ENCODE assay signal across 8 mouse cellular contexts in genomic region chr9:32591732-32592582, GRCm38 (mm10). TPM values are rescaled to one million over a fixed set of nuclear protein-coding genes. Genes with fewer than 3 reads are reported as not detected.
DNase-seq lines count a peak whose midpoint lies in the region.

No protein-coding gene starts in this region.

- DNase-seq in adrenal gland, adult 18-20 months (ENCODE audit: low spot score in 2 of 2), result peak; percentile 53 to 58
- DNase-seq in embryo, embryonic 10 days (ENCODE audit: low spot score), result peak; percentile 96
- peak; percentile 27 to 48 for DNase-seq in gastrocnemius, adult 8-10 months (ENCODE audit: low spot score in 2 of 2)
- peak; percentile 95 for DNase-seq in hindlimb bud, embryonic 11.5 days (ENCODE audit: extremely low spot score, low read depth, low spot score)
- peak; percentile 59 to 67 for DNase-seq in left cerebral cortex, adult 18-20 months (ENCODE audit: low spot score in 2 of 2)
- DNase-seq in lung, postnatal 36 days, result peak; percentile 88
- DNase-seq in retina, postnatal 1 day, result peak; percentile 92
- peak; percentile 47 to 73 for DNase-seq in urinary bladder, postnatal 36 days (ENCODE audit: low spot score in 2 of 2)

RNA-seq across cellular contexts. Expression of gene Ets1, which starts 44.1 kb away (rescaled TPM):
- total RNA-seq in adrenal gland, adult 18-20 months (2021), result 10 to 100 TPM; 22.2 to 24.6 TPM
- 10 to 100 TPM in 1 of 4 experiments, 1 to 10 TPM in 3; 7.8 to 12.6 (median 9.5) TPM for total RNA-seq in gastrocnemius, adult 8-10 months (2022)
- total RNA-seq in left cerebral cortex, adult 18-20 months (2021), result 1 to 10 TPM; 8.7 to 9.8 TPM

RNA-seq across cellular contexts. Expression of gene Fli1, which starts 49.3 kb away (rescaled TPM):
- total RNA-seq in adrenal gland, adult 18-20 months (2021), result 10 to 100 TPM; 11.0 to 14.6 TPM
- total RNA-seq in gastrocnemius, adult 8-10 months (2022), result 1 to 10 TPM; 4.3 to 9.0 (median 5.6) TPM
- 1 to 10 TPM; 5.8 to 6.4 TPM for total RNA-seq in left cerebral cortex, adult 18-20 months (2021)

Comparison
In these comparisons a context has a peak if more than half of its experiments do, and no peak if none do; other contexts are left out.
1. Peak in every context shown above with its lines: DNase-seq.
2. DNase-seq: peak in every context shown above with its lines; median percentile 96 in embryo, embryonic 10 days; 95 in hindlimb bud, embryonic 11.5 days; 92 in retina, postnatal 1 day; 88 in lung, postnatal 36 days; 63 in left cerebral cortex, adult 18-20 months; 60 in urinary bladder, postnatal 36 days; 56 in adrenal gland, adult 18-20 months; 38 in gastrocnemius, adult 8-10 months.